Mouse (Mus musculus): Measurements from ENCODE around the gene Tiparp.

Gene Tiparp

GRCm38 (mm10) chr3:65527691-65528601 is at the start of gene Tiparp:
TSS of gene Tiparp (plus strand) at chr3:65528410.
- DNase-seq: peak; percentile 92

GRCm38 (mm10) chr3:65480676-65481075 is 47.5 kb upstream of the Tiparp start:
- no peak for DNase-seq

- no peak for DNase-seq
Measured at GRCm38 (mm10) chr3:65482266-65482665, 45.9 kb upstream of the Tiparp start.

GRCm38 (mm10) chr3:65482698-65483407 is 45.4 kb upstream of the Tiparp start:
- DNase-seq: peak; percentile 35

GRCm38 (mm10) chr3:65484161-65484733 is 44.0 kb upstream of the Tiparp start:
- no peak for DNase-seq

- DNase-seq: no peak
Measured at GRCm38 (mm10) chr3:65487419-65488088, 40.7 kb upstream of the Tiparp start.

GRCm38 (mm10) chr3:65488556-65489244 is 39.5 kb upstream of the Tiparp start:
- DNase-seq: no peak

- DNase-seq: no peak
Measured at GRCm38 (mm10) chr3:65489601-65490000, 38.6 kb upstream of the Tiparp start.

GRCm38 (mm10) chr3:65494291-65494763 is 33.9 kb upstream of the Tiparp start:
- peak; percentile 45 for DNase-seq

- DNase-seq: no peak
Measured at GRCm38 (mm10) chr3:65507766-65508165, 20.4 kb upstream of the Tiparp start.

GRCm38 (mm10) chr3:65510588-65510987 is 17.6 kb upstream of the Tiparp start:
- DNase-seq: no peak

- DNase-seq: peak; percentile 65
Measured at GRCm38 (mm10) chr3:65515751-65516150, 12.5 kb upstream of the Tiparp start.

GRCm38 (mm10) chr3:65516526-65516925 is 11.7 kb upstream of the Tiparp start:
- no peak for DNase-seq

GRCm38 (mm10) chr3:65517141-65517540 is 11.1 kb upstream of the Tiparp start:
- DNase-seq: no peak

GRCm38 (mm10) chr3:65517747-65518527 is 10.3 kb upstream of the Tiparp start:
- peak; percentile 14 for DNase-seq

- DNase-seq: no peak
Measured at GRCm38 (mm10) chr3:65521391-65521790, 6.8 kb upstream of the Tiparp start.

- no peak for DNase-seq
Measured at GRCm38 (mm10) chr3:65523397-65523796, 4.8 kb upstream of the Tiparp start.

GRCm38 (mm10) chr3:65525731-65526130 is 2.5 kb upstream of the Tiparp start:
- no peak for DNase-seq

GRCm38 (mm10) chr3:65527196-65527595 is 1.0 kb upstream of the Tiparp start:
- DNase-seq: no peak

GRCm38 (mm10) chr3:65528614-65529470 is 632 bp downstream of the Tiparp start:
- peak; percentile 82 for DNase-seq
